Mouse (Mus musculus): ENCODE measurements around the gene Ptar1. TPM values are rescaled to one million over a fixed set of nuclear protein-coding genes. Genes with fewer than 3 reads are reported as not detected.
"Not testable (repeated sequence)": the region's sequence is repeated elsewhere in the genome, so short reads cannot be mapped to it uniquely, and the experiment has no call there.

The Ptar1 gene
- 4.0 and 4.4 TPM in 2 replicates for polyA plus RNA-seq (2015; fragmentation: Nextera tagmentation; extraction: Ambion mirVana)

DNA sequence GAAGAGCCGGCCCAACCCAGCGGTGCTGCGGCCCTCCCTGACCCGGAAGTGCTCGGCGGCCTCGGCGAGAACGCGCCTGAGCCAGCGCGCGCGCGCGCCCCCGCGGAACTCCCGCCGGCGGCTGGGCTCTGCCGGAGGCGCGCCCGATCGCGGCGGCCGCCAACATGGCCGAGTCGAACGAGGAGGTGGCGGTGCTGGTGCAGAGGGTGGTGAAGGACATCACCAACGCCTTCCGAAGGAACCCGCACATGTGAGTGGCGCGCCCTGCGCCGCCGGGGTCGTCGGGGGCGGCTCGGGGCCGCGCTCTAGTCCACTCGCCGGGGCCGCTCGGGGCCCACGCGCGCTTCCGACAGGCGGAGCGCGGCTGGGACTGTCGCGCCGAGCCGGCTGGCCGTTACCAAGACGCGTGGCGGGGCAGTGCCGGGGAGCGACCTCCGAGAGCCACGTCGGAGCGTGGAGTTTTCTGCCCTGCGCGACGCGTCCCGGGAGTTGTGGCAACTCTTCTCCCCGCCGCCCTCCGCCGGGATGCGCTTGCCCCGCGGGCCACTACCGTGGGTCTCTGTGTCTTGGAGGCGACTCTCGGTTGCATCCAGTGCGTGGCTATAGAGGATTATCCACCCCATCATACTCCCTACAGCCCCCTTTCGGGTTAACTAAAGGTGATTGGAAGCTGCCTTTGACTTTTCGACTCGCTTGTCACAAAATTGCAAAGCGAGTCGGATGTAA lies at the start of gene Ptar1:
TSS of gene Ptar1 (plus strand) at position 134 of the 726 bp plus-strand sequence.
- peak; percentile 97 for ATAC-seq
- under 1% methylated on average over 91 of the region's 93 CpGs for WGBS

DNA sequence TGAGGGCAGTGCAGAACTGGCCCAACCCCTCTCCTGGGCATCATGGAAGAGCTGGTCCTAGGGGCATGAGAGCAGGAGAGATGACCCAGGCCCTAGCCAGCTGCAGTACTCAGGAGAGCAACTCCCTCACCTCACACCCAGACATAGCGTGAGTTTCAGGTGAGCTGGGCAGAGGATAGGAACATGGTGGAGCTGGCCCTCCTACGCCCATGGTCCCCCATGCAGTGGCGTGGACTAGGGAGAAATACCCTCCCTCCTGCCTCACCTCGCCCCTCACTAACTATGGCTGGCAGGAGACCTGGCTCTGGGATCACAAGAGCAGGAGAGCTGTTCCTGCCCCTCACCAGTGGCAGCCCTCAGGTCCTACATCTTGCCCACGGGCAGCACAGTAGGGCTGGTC lies 43.4 kb upstream of the Ptar1 start:
- Histone ChIP-seq H3K9me3 (no peaks in the 10 kb centered on the region), H3K4me3 (replicated peaks) (no peak overlapping the region), H3K4me1 (replicated peaks) (no peaks in the 10 kb centered on the region), H3K27ac (no peak overlapping the region), H3K4me2 (replicated peaks) (no peak overlapping the region), H3K36me3 (no peaks in the 10 kb centered on the region), H3K27me3 (replicated peaks) (no peaks in the 10 kb centered on the region), H3K9ac (no peak overlapping the region)
- no peak for ATAC-seq
- WGBS, result 93% methylated on average over 5 of the region's 5 CpGs

More for the DNA sequence above, at the start of gene Ptar1:
- Histone ChIP-seq H3K4me1 (replicated peaks) (peaks cover 3% of the 10 kb centered on the region; the same call in 1 of the 2 replicates), H3K36me3 (no peaks in the 10 kb centered on the region), H3K4me3 (replicated peaks) (peak within 1 kb of the TSS; percentile 92), H3K27ac (peak within 1 kb of the TSS; percentile 91), H3K9ac (peak within 1 kb of the TSS; percentile 90), H3K9me3 (no peaks in the 10 kb centered on the region), H3K4me2 (replicated peaks) (peak within 1 kb of the TSS; percentile 77), H3K27me3 (replicated peaks) (no peaks in the 10 kb centered on the region)

DNA sequence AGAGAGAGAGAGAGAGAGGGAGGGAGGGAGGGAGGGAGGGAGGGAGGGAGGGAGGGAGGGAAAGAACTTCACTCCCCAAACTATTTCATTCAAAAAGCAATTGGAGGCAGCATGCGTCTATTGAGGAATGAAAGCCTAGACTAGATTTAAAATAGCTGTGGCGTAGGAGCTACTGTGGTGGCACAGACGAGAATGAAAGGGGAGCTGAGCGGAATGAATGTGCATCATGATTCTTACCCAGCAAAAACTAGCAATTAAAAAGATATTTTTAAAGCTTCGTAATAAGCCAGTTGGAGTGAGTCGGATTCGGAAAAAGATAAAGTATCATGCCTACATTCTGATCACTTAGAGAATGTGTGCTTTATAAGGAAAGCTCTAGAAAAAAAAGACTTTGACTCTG lies 41.9 kb upstream of the Ptar1 start:
- H3K27ac ChIP-seq, result no peak overlapping the region
- WGBS, result 81% methylated on average over 7 of the region's 7 CpGs
- no peak overlapping the region for H3K4me2 ChIP-seq (replicated peaks)
- H3K36me3 ChIP-seq, result no peaks in the 10 kb centered on the region
- H3K9ac ChIP-seq, result no peak overlapping the region
- no peak overlapping the region for H3K4me3 ChIP-seq (replicated peaks)
- no peaks in the 10 kb centered on the region for H3K4me1 ChIP-seq (replicated peaks)
- no peaks in the 10 kb centered on the region for H3K9me3 ChIP-seq
- no peaks in the 10 kb centered on the region for H3K27me3 ChIP-seq (replicated peaks)
- no peak for ATAC-seq

GRCm38 (mm10) chr19:23647308-23647707 lies 39.9 kb upstream of the Ptar1 start:
- ATAC-seq, result no peak
- Histone ChIP-seq H3K4me2 (replicated peaks) (no peak overlapping the region), H3K9ac (no peak overlapping the region), H3K27me3 (replicated peaks) (no peaks in the 10 kb centered on the region), H3K4me1 (replicated peaks) (no peaks in the 10 kb centered on the region), H3K9me3 (no peaks in the 10 kb centered on the region), H3K36me3 (no peaks in the 10 kb centered on the region), H3K4me3 (replicated peaks) (no peak overlapping the region), H3K27ac (no peak overlapping the region)
- 96% methylated on average over 7 of the region's 7 CpGs for WGBS

DNA sequence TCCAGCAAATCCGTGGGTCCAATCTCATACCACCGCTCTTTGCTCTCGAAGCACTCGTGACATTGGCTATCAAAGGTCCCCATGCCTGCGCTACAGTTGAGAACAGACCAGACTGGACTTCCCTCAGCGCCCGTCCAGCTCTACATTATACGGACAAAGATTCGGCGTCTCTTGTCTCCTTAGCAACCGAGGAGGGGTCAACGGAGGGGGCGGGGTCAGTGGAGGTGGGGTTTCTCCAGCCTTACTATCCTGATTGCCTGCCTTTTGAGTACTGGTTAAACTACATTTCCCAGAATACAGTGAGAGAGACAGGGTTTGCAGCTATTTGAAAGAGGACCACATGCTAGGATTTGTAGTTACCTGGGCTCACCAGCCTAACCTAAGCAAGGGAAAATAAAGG lies 34.6 kb upstream of the Ptar1 start, which contains the start of gene 1700028P14Rik:
TSS of gene 1700028P14Rik (minus strand) at position 169 of the 400 bp plus-strand sequence.
- Histone ChIP-seq H3K4me1 (replicated peaks) (no peaks in the 10 kb centered on the region), H3K27ac (no peak within 1 kb of the TSS), H3K36me3 (no peaks in the 10 kb centered on the region), H3K4me2 (replicated peaks) (peak within 1 kb of the TSS; percentile 44), H3K27me3 (replicated peaks) (no peaks in the 10 kb centered on the region; the same call in 1 of the 2 replicates), H3K4me3 (replicated peaks) (no peak within 1 kb of the TSS), H3K9ac (no peak within 1 kb of the TSS), H3K9me3 (no peaks in the 10 kb centered on the region)
- 6% methylated on average over 13 of the region's 13 CpGs for WGBS
- ATAC-seq, result peak; percentile 84

DNA sequence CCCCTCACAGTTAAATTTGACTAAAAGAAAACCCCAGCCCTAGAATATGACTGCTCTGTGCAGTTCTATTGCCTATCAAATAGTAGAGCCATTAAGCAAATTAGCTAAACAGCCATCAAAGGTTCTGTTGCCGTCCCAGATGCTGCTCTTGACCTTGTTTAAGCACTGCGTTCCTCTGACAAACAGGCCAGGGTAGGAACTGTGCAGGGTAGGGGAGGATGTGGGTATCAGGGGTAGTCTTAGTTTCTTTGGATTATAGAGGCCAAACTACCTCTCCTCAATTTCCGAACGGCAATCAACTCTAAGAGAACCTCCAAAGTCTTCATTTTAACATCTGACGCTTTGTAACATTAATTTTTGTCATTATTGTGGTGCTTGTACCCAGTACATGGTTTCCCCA lies 34.1 kb upstream of the Ptar1 start:
- no peak overlapping the region for H3K27ac ChIP-seq
- WGBS, result 91% methylated on average over 5 of the region's 5 CpGs
- no peak overlapping the region for H3K9ac ChIP-seq
- no peaks in the 10 kb centered on the region for H3K4me1 ChIP-seq (replicated peaks)
- H3K4me3 ChIP-seq (replicated peaks), result no peak overlapping the region
- peak overlapping the region; percentile 44 for H3K4me2 ChIP-seq (replicated peaks)
- no peaks in the 10 kb centered on the region; the same call in 1 of the 2 replicates for H3K27me3 ChIP-seq (replicated peaks)
- no peaks in the 10 kb centered on the region for H3K36me3 ChIP-seq
- ATAC-seq, result no peak; the same call in 1 of the 2 replicates
- no peaks in the 10 kb centered on the region for H3K9me3 ChIP-seq

DNA sequence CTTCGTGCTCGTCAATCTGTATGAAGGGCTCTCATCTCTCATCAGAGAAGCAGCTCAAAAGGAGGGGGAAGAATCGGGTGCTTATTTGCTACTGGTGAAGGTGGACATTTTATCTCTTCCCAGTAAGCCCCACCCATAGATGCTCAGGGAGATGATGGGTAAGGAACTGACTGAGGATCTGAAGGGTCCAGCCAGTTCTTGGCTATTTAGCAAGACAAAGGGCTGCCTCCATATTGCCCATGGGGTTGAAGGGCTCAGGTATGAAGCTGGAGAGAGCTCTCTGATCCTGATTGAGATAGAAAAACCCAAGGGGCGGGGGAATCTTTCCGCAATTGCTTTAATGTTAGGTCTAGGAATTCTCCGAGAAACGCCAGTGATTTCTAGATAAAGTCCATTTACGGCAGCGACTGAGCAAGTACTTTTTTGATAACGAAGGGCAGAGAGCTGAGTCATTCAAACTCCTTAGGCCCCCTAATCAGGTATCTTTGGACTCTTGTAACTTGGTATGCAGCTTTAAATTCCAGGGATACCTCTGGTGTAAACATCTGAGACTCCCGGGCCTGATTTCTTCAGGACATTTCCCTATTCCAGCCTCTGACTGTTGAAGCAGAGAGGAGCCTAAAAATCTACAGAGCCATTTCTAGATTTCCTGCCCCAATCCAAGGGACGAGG lies 29.8 kb upstream of the Ptar1 start:
- H3K4me2 ChIP-seq (replicated peaks), result peak overlapping the region; percentile 24
- 39% methylated on average over 12 of the region's 12 CpGs for WGBS
- peak; percentile 73 for ATAC-seq

GRCm38 (mm10) chr19:23658350-23658749 lies 28.9 kb upstream of the Ptar1 start:
- Histone ChIP-seq H3K9me3 (no peaks in the 10 kb centered on the region), H3K4me2 (replicated peaks) (no peak overlapping the region), H3K36me3 (no peaks in the 10 kb centered on the region), H3K4me3 (replicated peaks) (no peak overlapping the region), H3K27me3 (replicated peaks) (no peaks in the 10 kb centered on the region), H3K27ac (no peak overlapping the region), H3K9ac (no peak overlapping the region), H3K4me1 (replicated peaks) (no peaks in the 10 kb centered on the region)
- ATAC-seq, result no peak
- 86% methylated on average over 4 of the region's 4 CpGs for WGBS

More for the DNA sequence above, 29.8 kb upstream of the Ptar1 start:
- Histone ChIP-seq H3K36me3 (no peaks in the 10 kb centered on the region), H3K4me3 (replicated peaks) (no peak overlapping the region), H3K27me3 (replicated peaks) (no peaks in the 10 kb centered on the region; the same call in 1 of the 2 replicates), H3K9me3 (no peaks in the 10 kb centered on the region), H3K27ac (no peak overlapping the region), H3K4me1 (replicated peaks) (no peaks in the 10 kb centered on the region), H3K9ac (no peak overlapping the region)

- no peak for ATAC-seq
- H3K36me3 ChIP-seq, result no peaks in the 10 kb centered on the region
- no peak overlapping the region for H3K9ac ChIP-seq
- no peak overlapping the region for H3K27ac ChIP-seq
- H3K4me1 ChIP-seq (replicated peaks), result no peaks in the 10 kb centered on the region
- no peak overlapping the region for H3K4me2 ChIP-seq (replicated peaks)
- no peaks in the 10 kb centered on the region for H3K9me3 ChIP-seq
- 86% methylated on average over 7 of the region's 7 CpGs for WGBS
- H3K27me3 ChIP-seq (replicated peaks), result no peaks in the 10 kb centered on the region
- H3K4me3 ChIP-seq (replicated peaks), result no peak overlapping the region
These were observed 23.1 kb upstream of the Ptar1 start for GRCm38 (mm10) chr19:23664083-23664482.

DNA sequence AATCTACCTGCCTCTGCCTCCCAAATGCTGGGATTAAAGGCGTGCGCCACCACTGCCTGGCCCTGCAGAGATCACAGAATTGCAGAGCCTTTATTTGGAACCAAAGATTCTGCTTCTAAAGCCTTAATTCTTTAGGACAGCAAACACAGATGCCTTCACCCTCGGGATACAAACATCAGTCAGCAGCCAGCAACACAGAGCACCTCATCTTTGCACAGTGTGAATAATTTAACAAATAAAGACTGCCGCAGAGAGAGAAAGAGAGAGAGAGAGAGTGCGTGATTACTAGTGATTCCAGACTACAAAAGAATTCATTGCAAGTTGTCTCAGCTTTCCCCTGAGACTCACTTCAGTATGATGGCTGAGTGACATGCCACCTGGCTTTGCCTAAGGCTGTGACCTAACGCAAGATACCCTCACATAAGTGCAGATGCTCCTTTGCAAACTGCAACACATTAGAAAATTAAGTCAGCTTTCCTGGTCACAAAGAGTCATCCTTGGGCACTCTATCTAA lies 19.0 kb upstream of the Ptar1 start:
- ATAC-seq, result no peak
- Histone ChIP-seq H3K4me1 (replicated peaks) (no peaks in the 10 kb centered on the region), H3K9me3 (no peaks in the 10 kb centered on the region), H3K4me3 (replicated peaks) (no peak overlapping the region), H3K27ac (no peak overlapping the region), H3K36me3 (no peaks in the 10 kb centered on the region), H3K9ac (no peak overlapping the region), H3K4me2 (replicated peaks) (no peak overlapping the region), H3K27me3 (replicated peaks) (no peaks in the 10 kb centered on the region)
- WGBS, result 75% methylated on average over 6 of the region's 6 CpGs

- 60% methylated on average over 2 of the region's 2 CpGs for WGBS
- Histone ChIP-seq H3K36me3 (no peaks in the 10 kb centered on the region), H3K27me3 (replicated peaks) (no peaks in the 10 kb centered on the region), H3K4me2 (replicated peaks) (no peak overlapping the region), H3K9me3 (no peaks in the 10 kb centered on the region), H3K9ac (no peak overlapping the region), H3K4me1 (replicated peaks) (no peaks in the 10 kb centered on the region), H3K27ac (no peak overlapping the region), H3K4me3 (replicated peaks) (no peak overlapping the region)
- no peak for ATAC-seq
These were observed 14.2 kb upstream of the Ptar1 start for GRCm38 (mm10) chr19:23673021-23673420.

GRCm38 (mm10) chr19:23675656-23676055 lies 11.6 kb upstream of the Ptar1 start:
- H3K9me3 ChIP-seq; H3K36me3 ChIP-seq; ATAC-seq; H3K27ac ChIP-seq; H3K4me1 ChIP-seq (replicated peaks); H3K4me3 ChIP-seq (replicated peaks); H3K4me2 ChIP-seq (replicated peaks); H3K9ac ChIP-seq; H3K27me3 ChIP-seq (replicated peaks): not testable (repeated sequence)
- WGBS, result 93% methylated on average over 8 of the region's 8 CpGs

Data from intestine, embryonic 15.5 days (tissue).